Mouse (Mus musculus): ENCODE results near the gene Gast. TPM values are rescaled to one million over a fixed set of nuclear protein-coding genes. Genes with fewer than 3 reads are reported as not detected.
"Not testable (repeated sequence)": the region's sequence is repeated elsewhere in the genome, so short reads cannot be mapped to it uniquely, and the experiment has no call there.

The Gast gene
- total and polyA plus RNA-seq, 2 experiments from 2014 or later = 0.51 TPM; not detected in 1

- no peak overlapping the region for H3K4me3 ChIP-seq (ENCODE audit: low read depth, low read length)
- no peaks in the 10 kb centered on the region for H3K36me3 ChIP-seq (ENCODE audit: insufficient read depth)
- TF ChIP-seq CTCF (IDR thresholded peaks at IDR 0.05; ENCODE audit: low read depth) = peak; percentile 71
- H3K9ac ChIP-seq = no peak overlapping the region
- H3K27me3 ChIP-seq (ENCODE audit: insufficient read depth, low read length) = no peaks in the 10 kb centered on the region
- H3K4me1 ChIP-seq (ENCODE audit: insufficient read depth) = no peaks in the 10 kb centered on the region
- WGBS = 41% methylated on average over 10 of the region's 10 CpGs
- no peak overlapping the region for H3K27ac ChIP-seq (ENCODE audit: low read depth, low read length)
- H3K9me3 ChIP-seq (ENCODE audit: low read length) = no peaks in the 10 kb centered on the region
- peak; percentile 44; the same call in 1 of the 2 replicates for ATAC-seq
- no peak overlapping the region for H3K4me2 ChIP-seq (ENCODE audit: low read depth)
- peak; percentile 64 for DNase-seq
These were observed 18.1 kb downstream of the Gast start for GRCm38 (mm10) chr11:100352076-100352857.

- DNase-seq = peak; percentile 67
- Histone ChIP-seq H3K36me3 (ENCODE audit: insufficient read depth) (no peaks in the 10 kb centered on the region), H3K4me1 (ENCODE audit: insufficient read depth) (no peaks in the 10 kb centered on the region), H3K4me3 (ENCODE audit: low read depth, low read length) (peak overlapping the region; percentile 75), H3K27me3 (ENCODE audit: insufficient read depth, low read length) (no peaks in the 10 kb centered on the region), H3K9me3 (ENCODE audit: low read length) (no peaks in the 10 kb centered on the region), H3K9ac (peak overlapping the region; percentile 74), H3K27ac (ENCODE audit: low read depth, low read length) (peak overlapping the region; percentile 76), H3K4me2 (ENCODE audit: low read depth) (peak overlapping the region; percentile 80)
- TF ChIP-seq CTCF (IDR thresholded peaks at IDR 0.05; ENCODE audit: low read depth) = no peak
- WGBS = 2% methylated on average over 49 of the region's 54 CpGs
- peak; percentile 72 for ATAC-seq
These were observed 21.1 kb downstream of the Gast start for GRCm38 (mm10) chr11:100355151-100355951.

GRCm38 (mm10) chr11:100355972-100356818, 22.0 kb downstream of the Gast start, which contains the start of gene Hap1:
Gene Hap1 (minus strand): TSS chr11:100356128.
- H3K4me2 ChIP-seq (ENCODE audit: low read depth) = peak within 1 kb of the TSS; percentile 80
- ATAC-seq (peak; percentile 81), DNase-seq (peak; percentile 90)
- no peaks in the 10 kb centered on the region for H3K27me3 ChIP-seq (ENCODE audit: insufficient read depth, low read length)
- H3K36me3 ChIP-seq (ENCODE audit: insufficient read depth) = no peaks in the 10 kb centered on the region
- 2% methylated on average over 49 of the region's 49 CpGs for WGBS
- H3K27ac ChIP-seq (ENCODE audit: low read depth, low read length) = peak within 1 kb of the TSS; percentile 76
- no peaks in the 10 kb centered on the region for H3K4me1 ChIP-seq (ENCODE audit: insufficient read depth)
- H3K4me3 ChIP-seq (ENCODE audit: low read depth, low read length) = peak within 1 kb of the TSS; percentile 75
- no peaks in the 10 kb centered on the region for H3K9me3 ChIP-seq (ENCODE audit: low read length)
- TF ChIP-seq CTCF (IDR thresholded peaks at IDR 0.05; ENCODE audit: low read depth) = no peak; the same call in none of the 2 replicates
- peak within 1 kb of the TSS; percentile 74 for H3K9ac ChIP-seq

- H3K9ac ChIP-seq = peak overlapping the region; percentile 74; the same call in 1 of the 2 replicates
- no peaks in the 10 kb centered on the region for H3K36me3 ChIP-seq (ENCODE audit: insufficient read depth)
- H3K9me3 ChIP-seq (ENCODE audit: low read length) = no peaks in the 10 kb centered on the region
- ATAC-seq (no peak), DNase-seq (no peak)
- no peak for TF ChIP-seq CTCF (IDR thresholded peaks at IDR 0.05; ENCODE audit: low read depth)
- 10% methylated on average over 9 of the region's 9 CpGs for WGBS
- H3K27me3 ChIP-seq (ENCODE audit: insufficient read depth, low read length) = no peaks in the 10 kb centered on the region
- peak overlapping the region; percentile 80 for H3K4me2 ChIP-seq (ENCODE audit: low read depth)
- H3K4me1 ChIP-seq (ENCODE audit: insufficient read depth) = no peaks in the 10 kb centered on the region
- peak overlapping the region; percentile 76; the same call in 1 of the 2 replicates for H3K27ac ChIP-seq (ENCODE audit: low read depth, low read length)
- peak overlapping the region; percentile 75 for H3K4me3 ChIP-seq (ENCODE audit: low read depth, low read length)
These were observed 22.6 kb downstream of the Gast start for GRCm38 (mm10) chr11:100356819-100357211.

GRCm38 (mm10) chr11:100357408-100357807, 23.2 kb downstream of the Gast start:
- no peak for ATAC-seq
- no peaks in the 10 kb centered on the region for H3K27me3 ChIP-seq (ENCODE audit: insufficient read depth, low read length)
- H3K4me3 ChIP-seq (ENCODE audit: low read depth, low read length) = no peak overlapping the region
- TF ChIP-seq CTCF (IDR thresholded peaks at IDR 0.05; ENCODE audit: low read depth) = no peak
- H3K4me1 ChIP-seq (ENCODE audit: insufficient read depth) = no peaks in the 10 kb centered on the region
- DNase-seq = no peak
- no peak overlapping the region for H3K9ac ChIP-seq
- no peaks in the 10 kb centered on the region for H3K36me3 ChIP-seq (ENCODE audit: insufficient read depth)
- H3K4me2 ChIP-seq (ENCODE audit: low read depth) = no peak overlapping the region
- 55% methylated on average over 5 of the region's 5 CpGs for WGBS
- H3K27ac ChIP-seq (ENCODE audit: low read depth, low read length) = no peak overlapping the region
- no peaks in the 10 kb centered on the region for H3K9me3 ChIP-seq (ENCODE audit: low read length)

- Histone ChIP-seq H3K27me3 (ENCODE audit: insufficient read depth, low read length) (no peaks in the 10 kb centered on the region), H3K9ac (no peak overlapping the region), H3K4me1 (ENCODE audit: insufficient read depth) (no peaks in the 10 kb centered on the region), H3K4me3 (ENCODE audit: low read depth, low read length) (no peak overlapping the region), H3K9me3 (ENCODE audit: low read length) (no peaks in the 10 kb centered on the region), H3K36me3 (ENCODE audit: insufficient read depth) (no peaks in the 10 kb centered on the region), H3K4me2 (ENCODE audit: low read depth) (no peak overlapping the region), H3K27ac (ENCODE audit: low read depth, low read length) (no peak overlapping the region)
- ATAC-seq (no peak), DNase-seq (no peak)
- 84% methylated on average over 6 of the region's 6 CpGs for WGBS
- no peak; the same call in 1 of the 2 replicates for TF ChIP-seq CTCF (IDR thresholded peaks at IDR 0.05; ENCODE audit: low read depth)
These were observed 26.0 kb downstream of the Gast start for GRCm38 (mm10) chr11:100360175-100360574.

- H3K4me3 ChIP-seq (ENCODE audit: low read depth, low read length); H3K4me2 ChIP-seq (ENCODE audit: low read depth); H3K9ac ChIP-seq; H3K27me3 ChIP-seq (ENCODE audit: insufficient read depth, low read length); H3K36me3 ChIP-seq (ENCODE audit: insufficient read depth); H3K27ac ChIP-seq (ENCODE audit: low read depth, low read length); H3K9me3 ChIP-seq (ENCODE audit: low read length); DNase-seq; H3K4me1 ChIP-seq (ENCODE audit: insufficient read depth); ATAC-seq: not testable (repeated sequence)
- WGBS = no CpG with 5 or more reads among the region's 13 CpGs
These were observed 26.9 kb downstream of the Gast start for GRCm38 (mm10) chr11:100361059-100361458.
